In genomic region chr1:92212003-92212750, GRCm38 (mm10) we compare ENCODE assay signal across 8 mouse cellular contexts. TPM values are rescaled to one million over a fixed set of nuclear protein-coding genes. Genes with fewer than 3 reads are reported as not detected.
A peak's percentile ranks its signal among the peaks of the same experiment; 100 is the strongest.
DNase-seq lines count a peak whose midpoint lies in the region; ATAC-seq and TF ChIP-seq lines count a peak whose summit lies in the region.

No protein-coding gene starts in this region.

- TF ChIP-seq POLR2A in brain, embryonic 14.5 days (IDR thresholded peaks at IDR 0.05; ENCODE audit: borderline replicate concordance, extremely low read depth, insufficient read depth, insufficient read length, poor library complexity, severe bottlenecking), result no peak
- no peak for TF ChIP-seq POLR2A in cerebellum, adult 2 months (IDR thresholded peaks at IDR 0.05; ENCODE audit: borderline replicate concordance, insufficient read depth, low read length)

- no peaks in the 10 kb centered on the region for H3K9me3 ChIP-seq in kidney, embryonic 15.5 days (replicated peaks)
- H3K9me3 ChIP-seq in heart, embryonic 12.5 days (replicated peaks), result no peaks in the 10 kb centered on the region
- no peaks in the 10 kb centered on the region for H3K9me3 ChIP-seq in midbrain, embryonic 11.5 days (ENCODE audit: control insufficient read depth, low read length)
- H3K9me3 ChIP-seq in intestine, embryonic 16.5 days (ENCODE audit: control insufficient read depth, low read length), result no peaks in the 10 kb centered on the region

- H3K4me3 ChIP-seq in kidney, embryonic 15.5 days (replicated peaks), result no peak overlapping the region
- H3K4me3 ChIP-seq in heart, embryonic 12.5 days, result no peak overlapping the region
- no peak overlapping the region for H3K4me3 ChIP-seq in midbrain, embryonic 11.5 days (ENCODE audit: low read depth, low read length)
- H3K4me3 ChIP-seq in intestine, embryonic 16.5 days (ENCODE audit: low read length), result no peak overlapping the region
- H3K4me3 ChIP-seq in cerebellum, adult 2 months (replicated peaks; ENCODE audit: insufficient read depth, low read depth, low read length), result no peak overlapping the region

- peak overlapping the region; percentile 29 for H3K27ac ChIP-seq in kidney, embryonic 15.5 days
- no peak overlapping the region for H3K27ac ChIP-seq in heart, embryonic 12.5 days (ENCODE audit: poor library complexity, severe bottlenecking)
- no peak overlapping the region for H3K27ac ChIP-seq in midbrain, embryonic 11.5 days (ENCODE audit: low read depth, low read length)
- H3K27ac ChIP-seq in intestine, embryonic 16.5 days (ENCODE audit: low read length), result no peak overlapping the region
- no peak overlapping the region for H3K27ac ChIP-seq in cerebellum, adult 2 months (ENCODE audit: insufficient read depth, low read length)

- H3K4me1 ChIP-seq in kidney, embryonic 15.5 days, result peaks cover 21% of the 10 kb centered on the region
- peaks cover 24% of the 10 kb centered on the region for H3K4me1 ChIP-seq in heart, embryonic 12.5 days (replicated peaks)
- H3K4me1 ChIP-seq in midbrain, embryonic 11.5 days (ENCODE audit: control insufficient read depth, insufficient read depth, low read length), result 0 out of 2 replicates have a peak, but pooled peaks cover 5% of the 10 kb centered on the region
- H3K4me1 ChIP-seq in intestine, embryonic 16.5 days (ENCODE audit: control insufficient read depth, insufficient read depth, low read length), result no peaks in the 10 kb centered on the region
- peaks cover 14% of the 10 kb centered on the region for H3K4me1 ChIP-seq in cerebellum, adult 2 months (ENCODE audit: control insufficient read depth, insufficient read depth, low read length)

- WGBS in kidney, embryonic 15.5 days, result 27% methylated on average over 13 of the region's 13 CpGs
- WGBS in heart, embryonic 12.5 days, result 28% methylated on average over 13 of the region's 13 CpGs
- 31% methylated on average over 13 of the region's 13 CpGs for WGBS in midbrain, embryonic 11.5 days
- 44% methylated on average over 13 of the region's 13 CpGs for WGBS in intestine, embryonic 16.5 days
- 60% methylated on average over 13 of the region's 13 CpGs for WGBS in cerebellum, adult 2 months

- H3K27me3 ChIP-seq in kidney, embryonic 15.5 days, result no peaks in the 10 kb centered on the region
- no peaks in the 10 kb centered on the region for H3K27me3 ChIP-seq in heart, embryonic 12.5 days (replicated peaks)
- H3K27me3 ChIP-seq in midbrain, embryonic 11.5 days (ENCODE audit: control insufficient read depth, insufficient read depth, low read length), result no peaks in the 10 kb centered on the region
- H3K27me3 ChIP-seq in intestine, embryonic 16.5 days (replicated peaks; ENCODE audit: control insufficient read depth, insufficient read depth, low read length), result no peaks in the 10 kb centered on the region
- no peaks in the 10 kb centered on the region; the same call in 1 of the 2 replicates for H3K27me3 ChIP-seq in cerebellum, adult 2 months (ENCODE audit: control insufficient read depth, insufficient read depth, low read length)

- no peak overlapping the region for H3K9ac ChIP-seq in kidney, embryonic 15.5 days
- H3K9ac ChIP-seq in heart, embryonic 12.5 days, result 0 out of 2 replicates have a peak overlapping the region, but pooled peaks have one; percentile 28
- H3K9ac ChIP-seq in midbrain, embryonic 11.5 days (ENCODE audit: low read length), result no peak overlapping the region
- no peak overlapping the region for H3K9ac ChIP-seq in intestine, embryonic 16.5 days (ENCODE audit: low read depth, low read length)

- no peak for DNase-seq in kidney, postnatal 36 days
- peak; percentile 81 for DNase-seq in brain, embryonic 14.5 days (ENCODE audit: low read depth)
- peak; percentile 88 for DNase-seq in midbrain, embryonic 11.5 days (ENCODE audit: low spot score, missing footprints)
- DNase-seq in cerebellum, adult 2 months, result no peak

- no peak overlapping the region for H3K4me2 ChIP-seq in kidney, embryonic 15.5 days
- H3K4me2 ChIP-seq in heart, embryonic 12.5 days, result 0 out of 2 replicates have a peak overlapping the region, but pooled peaks have one; percentile 11
- no peak overlapping the region for H3K4me2 ChIP-seq in midbrain, embryonic 11.5 days
- H3K4me2 ChIP-seq in intestine, embryonic 16.5 days (ENCODE audit: low read depth, low read length), result no peak overlapping the region

- peak; percentile 69 for ATAC-seq in kidney, embryonic 15.5 days (replicated peaks; ENCODE audit: low FRiP score)
- ATAC-seq in heart, embryonic 12.5 days (ENCODE audit: insufficient number of reproducible peaks, low FRiP score), result peak; percentile 39; the same call in 1 of the 2 replicates
- ATAC-seq in midbrain, embryonic 11.5 days (ENCODE audit: low FRiP score), result 0 out of 2 replicates have a peak, but pooled peaks have one; percentile 40
- no peak for ATAC-seq in intestine, embryonic 16.5 days
- ATAC-seq in cerebellum, adult (ENCODE audit: insufficient number of reproducible peaks, low FRiP score, low TSS enrichment), result no peak

- H3K36me3 ChIP-seq in kidney, embryonic 15.5 days, result no peaks in the 10 kb centered on the region
- no peaks in the 10 kb centered on the region for H3K36me3 ChIP-seq in heart, embryonic 12.5 days
- no peaks in the 10 kb centered on the region for H3K36me3 ChIP-seq in midbrain, embryonic 11.5 days (ENCODE audit: control insufficient read depth, insufficient read depth, low read length)
- H3K36me3 ChIP-seq in intestine, embryonic 16.5 days (ENCODE audit: control insufficient read depth, insufficient read depth, low read length), result no peaks in the 10 kb centered on the region

- no peak for TF ChIP-seq CTCF in brain, embryonic 14.5 days (IDR thresholded peaks at IDR 0.05; ENCODE audit: borderline replicate concordance, extremely low read depth, insufficient read depth, insufficient read length)
- TF ChIP-seq CTCF in cerebellum, adult 2 months (IDR thresholded peaks at IDR 0.05; ENCODE audit: borderline replicate concordance, insufficient read depth, low read depth, low read length), result no peak

RNA-seq across cellular contexts. Expression of gene Hdac4, which starts 16.7 kb away (rescaled TPM):
- 16.6 and 18.1 TPM in 2 replicates for polyA plus RNA-seq in kidney, embryonic 15.5 days (2015; fragmentation: Nextera tagmentation; extraction: Ambion mirVana)
- 17.4 and 21.8 TPM in 2 replicates for polyA plus RNA-seq in brain, embryonic 14.5 days (2012; rRNA removed)
- 10.1 and 10.8 TPM in 2 replicates for polyA plus RNA-seq in heart, embryonic 12.5 days (2016; fragmentation: Nextera tagmentation; extraction: Ambion mirVana)
- polyA plus RNA-seq in midbrain, embryonic 11.5 days (2014; fragmentation: Nextera tagmentation; extraction: Ambion mirVana), result 19.2 and 21.9 TPM in 2 replicates
- polyA plus RNA-seq in intestine, embryonic 16.5 days (2015; fragmentation: Nextera tagmentation; extraction: Ambion mirVana), result 11.3 and 11.6 TPM in 2 replicates
- polyA plus RNA-seq in cerebellum, adult 2 months (2012; rRNA removed), result 24.7 and 27.7 TPM in 2 replicates

Comparison
In these comparisons a context has a peak if more than half of its experiments do, and no peak if none do; other contexts are left out.
1. ATAC-seq: peak in kidney, embryonic 15.5 days (single experiment), heart, embryonic 12.5 days (single experiment) and midbrain, embryonic 11.5 days (single experiment); none in intestine, embryonic 16.5 days (single experiment) and cerebellum, adult (single experiment).
2. DNase-seq: peak in brain, embryonic 14.5 days (single experiment) and midbrain, embryonic 11.5 days (single experiment); none in kidney, postnatal 36 days (0 of 2) and cerebellum, adult 2 months (0 of 2).